Mouse (Mus musculus) cerebellum, adult 2 months (tissue): ENCODE measurements around the gene Vash2.

Source experiments
- CTCF ChIP-seq: fragments of 200-500 bp; IDR thresholded peaks from 2 replicates; pipeline ENCODE4 v1.5.1; 2011; ENCODE audit warnings: low read depth, mild to moderate bottlenecking, control low read depth, low read length, moderate library complexity, borderline replicate concordance; ENCODE audit not compliant: insufficient read depth
- POLR2A ChIP-seq: fragments of 200-500 bp; IDR thresholded peaks from 2 replicates; pipeline ENCODE4 v1.6.1; 2011; ENCODE audit warnings: low read length, control low read depth, borderline replicate concordance; ENCODE audit not compliant: insufficient read depth

- no peak for TF ChIP-seq POLR2A
- no peak for TF ChIP-seq CTCF
Measured at GRCm38 (mm10) chr1:190978511-190979073, 504 bp downstream of the Vash2 start.
